Mouse (Mus musculus) embryonic facial prominence, embryonic 13.5 days (tissue): ENCODE measurements around the gene Rnf220. TPM values are rescaled to one million over a fixed set of nuclear protein-coding genes. Genes with fewer than 3 reads are reported as not detected.

Experiments
- ATAC-seq: fragments of 200-750 bp; cut with Nextera tagmentation; 2 replicates; pipeline ENCODE4 v1.8.0; 2017; ENCODE audit warnings: low read depth; ENCODE audit not compliant: insufficient number of reproducible peaks, insufficient read depth, low FRiP score, low TSS enrichment
- H3K27ac ChIP-seq: fragments of 300-500 bp; sonication (generic); 2 replicates; pipeline ENCODE4 v1.5.1; 2015; ENCODE audit warnings: moderate library complexity, mild to moderate bottlenecking, inconsistent platforms
- H3K27me3 ChIP-seq: fragments of 300-500 bp; sonication (generic); 2 replicates; pipeline ENCODE4 v1.6.1; 2015; ENCODE audit warnings: mild to moderate bottlenecking, inconsistent platforms
- H3K36me3 ChIP-seq: fragments of 300-500 bp; sonication (generic); 2 replicates; pipeline ENCODE4 v1.6.1; 2015; ENCODE audit warnings: mild to moderate bottlenecking, inconsistent platforms
- H3K4me1 ChIP-seq: fragments of 300-500 bp; sonication (generic); 2 replicates; pipeline ENCODE4 v1.6.1; 2015; ENCODE audit warnings: inconsistent platforms
- H3K4me2 ChIP-seq: fragments of 300-500 bp; sonication (generic); 2 replicates; pipeline ENCODE4 v1.6.1; 2015; ENCODE audit warnings: moderate library complexity, mild to moderate bottlenecking, inconsistent platforms
- H3K4me3 ChIP-seq: fragments of 300-500 bp; sonication (generic); 2 replicates; pipeline ENCODE4 v1.5.1; 2015; ENCODE audit warnings: mild to moderate bottlenecking, inconsistent platforms
- H3K9ac ChIP-seq: fragments of 300-500 bp; sonication (generic); 2 replicates; pipeline ENCODE4 v1.6.1; 2015; ENCODE audit warnings: mild to moderate bottlenecking, inconsistent platforms
- H3K9me3 ChIP-seq: fragments of 300-500 bp; sonication (generic); 2 replicates; pipeline ENCODE4 v1.6.1; 2016; ENCODE audit warnings: inconsistent platforms
- WGBS: fragments of 180-500 bp; shearing (Covaris S2); methylation state at CpG from one replicate; pipeline ENCODE4 v1.1.7; 2015; ENCODE audit warnings: mixed read lengths; 5-methylcytosine and 5-hydroxymethylcytosine counted together
- polyA plus RNA-seq: library from polyadenylated mRNA; unstranded; fragments of >200 nt; fragmentation: Nextera tagmentation; extraction: Ambion mirVana; gene quantifications from 2 replicates; pipeline ENCODE4 v1.2.1, GENCODE M21; 2015

The Rnf220 gene
- polyA plus RNA-seq, 1 experiment from 2014 or later: 89.9 TPM

DNA sequence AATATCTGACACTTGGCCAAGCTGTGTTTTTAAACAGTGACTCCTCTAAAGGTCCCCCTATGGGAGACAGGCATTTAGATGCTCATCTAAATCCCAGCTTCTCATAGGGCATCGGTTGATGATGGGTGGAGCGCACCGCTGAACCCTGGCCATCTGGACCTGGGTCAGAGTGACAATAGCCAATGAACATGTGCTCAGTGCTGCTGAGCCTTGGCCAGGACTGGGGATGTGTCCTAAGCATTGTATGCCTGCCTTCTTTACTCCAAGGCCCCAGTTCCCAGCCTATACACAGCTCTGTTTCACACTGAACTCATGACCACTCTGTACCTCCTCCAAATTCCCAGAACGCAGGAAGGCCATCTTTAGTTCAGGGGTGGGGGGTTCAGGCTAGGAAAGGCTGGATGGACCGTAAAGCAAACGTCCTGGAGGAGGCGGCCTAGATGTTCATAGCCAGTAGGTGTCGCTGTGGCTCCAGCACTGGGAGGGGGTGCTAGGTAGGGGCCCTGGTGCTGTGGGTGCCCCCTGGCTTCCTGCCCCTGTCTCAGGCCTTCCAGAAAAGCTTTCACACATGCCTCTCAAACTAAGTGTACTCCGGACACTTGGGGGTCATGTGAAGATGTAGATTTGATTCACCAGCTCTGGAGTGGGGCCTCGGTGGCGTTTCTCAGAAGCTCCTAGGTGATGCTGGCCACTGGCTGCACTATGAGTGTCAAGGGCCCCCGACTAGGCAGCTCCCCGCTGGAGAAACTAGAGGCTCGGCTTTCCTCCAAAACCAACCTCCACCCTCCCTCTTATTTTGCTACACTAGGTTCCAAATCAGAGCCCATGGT, 173.1 kb downstream of the Rnf220 start:
- no peak overlapping the region for H3K4me3 ChIP-seq
- H3K36me3 ChIP-seq: no peaks in the 10 kb centered on the region
- peaks cover 54% of the 10 kb centered on the region for H3K27me3 ChIP-seq
- WGBS: 19% methylated on average over 14 of the region's 14 CpGs
- peak; percentile 33; the same call in 1 of the 2 replicates for ATAC-seq
- no peak overlapping the region for H3K4me2 ChIP-seq
- H3K4me1 ChIP-seq: 0 out of 2 replicates have a peak, but pooled peaks cover 6% of the 10 kb centered on the region
- no peak overlapping the region for H3K27ac ChIP-seq
- H3K9me3 ChIP-seq: no peaks in the 10 kb centered on the region
- H3K9ac ChIP-seq: no peak overlapping the region

DNA sequence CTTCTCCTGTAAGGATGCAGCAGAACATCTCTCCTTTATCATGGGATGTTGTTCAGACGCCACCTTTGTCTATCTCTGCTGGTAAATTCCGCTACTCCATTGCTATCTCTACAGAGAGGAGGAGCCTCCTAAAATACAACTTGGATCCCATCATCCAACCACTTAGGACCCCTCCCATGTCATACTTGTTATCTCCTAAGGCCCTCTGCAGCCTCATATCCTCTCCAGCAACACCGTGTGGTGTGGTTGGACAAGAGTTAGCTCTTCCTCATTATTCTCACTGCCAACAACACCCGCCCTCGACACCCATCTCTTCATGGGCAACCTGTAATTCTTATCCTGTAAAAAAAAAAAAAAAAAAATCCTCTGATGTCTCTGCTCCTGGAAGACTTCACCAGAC, 175.8 kb downstream of the Rnf220 start:
- H3K9ac ChIP-seq: no peak overlapping the region
- peaks cover 23% of the 10 kb centered on the region for H3K4me1 ChIP-seq
- ATAC-seq: no peak
- H3K4me2 ChIP-seq: no peak overlapping the region
- no peak overlapping the region for H3K4me3 ChIP-seq
- H3K27ac ChIP-seq: no peak overlapping the region
- no peaks in the 10 kb centered on the region for H3K36me3 ChIP-seq
- no peaks in the 10 kb centered on the region for H3K9me3 ChIP-seq
- 86% methylated on average over 5 of the region's 5 CpGs for WGBS
- peaks cover 77% of the 10 kb centered on the region for H3K27me3 ChIP-seq

DNA sequence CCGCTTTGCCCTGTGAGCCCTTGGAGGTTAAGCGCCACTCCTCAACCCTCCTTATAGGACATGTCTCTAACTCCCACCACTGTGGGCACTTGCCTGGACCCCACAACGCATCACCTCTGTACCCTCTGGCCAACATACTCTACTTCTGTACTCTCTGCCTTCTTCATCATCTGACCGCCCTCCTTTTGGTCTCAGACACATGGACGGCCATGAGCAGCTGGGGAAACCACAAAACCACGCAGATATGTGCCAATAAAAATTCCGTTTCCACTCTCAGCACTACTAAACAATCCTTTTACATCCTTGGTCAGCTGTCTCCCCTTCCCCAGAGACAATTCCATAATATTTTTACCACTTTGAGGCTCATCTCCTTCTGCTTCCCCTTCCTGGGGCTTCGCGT, 178.3 kb downstream of the Rnf220 start:
- Histone ChIP-seq H3K27me3 (peaks cover 98% of the 10 kb centered on the region), H3K9ac (no peak overlapping the region), H3K36me3 (no peaks in the 10 kb centered on the region), H3K4me2 (no peak overlapping the region), H3K4me1 (peaks cover 33% of the 10 kb centered on the region), H3K27ac (no peak overlapping the region), H3K9me3 (no peaks in the 10 kb centered on the region), H3K4me3 (no peak overlapping the region)
- 84% methylated on average over 9 of the region's 9 CpGs for WGBS
- ATAC-seq: no peak

DNA sequence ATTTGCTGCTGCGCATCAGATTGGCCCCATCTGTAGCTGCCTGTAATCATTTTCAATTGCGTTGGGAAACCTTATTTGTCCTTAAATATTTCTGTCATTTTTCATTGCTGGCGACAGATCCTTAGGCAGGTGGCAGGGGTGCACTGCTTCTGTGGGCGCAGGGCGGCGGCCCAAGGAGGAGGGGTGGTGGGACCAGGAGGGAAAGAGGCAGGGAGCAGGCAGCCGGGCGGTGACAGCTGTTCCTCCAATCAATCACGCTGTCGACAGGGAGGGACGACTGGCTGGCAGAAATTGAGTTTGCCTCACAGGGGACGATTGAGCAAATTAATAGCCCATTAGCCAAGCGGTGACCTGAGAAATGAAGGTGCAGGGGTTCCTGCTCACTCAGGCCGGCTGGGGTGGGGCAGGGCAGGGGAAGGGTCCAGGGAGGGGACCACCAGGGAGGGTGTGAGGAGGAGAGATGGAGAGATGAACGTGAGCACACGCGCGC, 179.1 kb downstream of the Rnf220 start:
- Histone ChIP-seq H3K4me1 (peaks cover 37% of the 10 kb centered on the region), H3K9me3 (no peaks in the 10 kb centered on the region), H3K9ac (no peak overlapping the region), H3K27me3 (peaks cover 99% of the 10 kb centered on the region), H3K4me3 (no peak overlapping the region), H3K27ac (no peak overlapping the region), H3K4me2 (peak overlapping the region; percentile 2; the same call in 1 of the 2 replicates), H3K36me3 (no peaks in the 10 kb centered on the region)
- WGBS: 23% methylated on average over 18 of the region's 18 CpGs
- no peak for ATAC-seq

DNA sequence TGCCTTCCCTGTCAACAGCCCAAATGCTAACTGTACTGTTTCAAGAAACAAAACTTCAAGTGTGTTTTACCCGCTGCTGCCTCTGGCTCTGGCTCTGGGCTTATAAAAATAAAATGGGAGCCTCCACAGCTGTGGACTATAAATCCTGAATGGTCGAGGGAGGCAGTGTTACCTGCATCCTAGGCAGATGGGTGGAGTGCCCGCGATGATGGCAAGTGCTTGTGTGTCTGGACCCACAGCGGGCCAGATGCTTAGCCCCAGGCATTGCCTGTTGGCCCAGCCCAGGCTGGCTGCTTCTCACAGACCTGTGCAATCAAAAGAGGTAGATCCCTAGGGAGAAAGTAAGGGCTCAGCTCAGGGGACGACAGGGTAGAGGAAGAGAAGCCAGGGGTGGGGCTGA, 180.1 kb downstream of the Rnf220 start:
- Histone ChIP-seq H3K27ac (no peak overlapping the region), H3K9ac (no peak overlapping the region), H3K4me3 (no peak overlapping the region), H3K9me3 (no peaks in the 10 kb centered on the region), H3K36me3 (no peaks in the 10 kb centered on the region), H3K4me2 (no peak overlapping the region), H3K4me1 (peaks cover 43% of the 10 kb centered on the region), H3K27me3 (peaks cover 99% of the 10 kb centered on the region)
- 31% methylated on average over 6 of the region's 6 CpGs for WGBS
- no peak for ATAC-seq

DNA sequence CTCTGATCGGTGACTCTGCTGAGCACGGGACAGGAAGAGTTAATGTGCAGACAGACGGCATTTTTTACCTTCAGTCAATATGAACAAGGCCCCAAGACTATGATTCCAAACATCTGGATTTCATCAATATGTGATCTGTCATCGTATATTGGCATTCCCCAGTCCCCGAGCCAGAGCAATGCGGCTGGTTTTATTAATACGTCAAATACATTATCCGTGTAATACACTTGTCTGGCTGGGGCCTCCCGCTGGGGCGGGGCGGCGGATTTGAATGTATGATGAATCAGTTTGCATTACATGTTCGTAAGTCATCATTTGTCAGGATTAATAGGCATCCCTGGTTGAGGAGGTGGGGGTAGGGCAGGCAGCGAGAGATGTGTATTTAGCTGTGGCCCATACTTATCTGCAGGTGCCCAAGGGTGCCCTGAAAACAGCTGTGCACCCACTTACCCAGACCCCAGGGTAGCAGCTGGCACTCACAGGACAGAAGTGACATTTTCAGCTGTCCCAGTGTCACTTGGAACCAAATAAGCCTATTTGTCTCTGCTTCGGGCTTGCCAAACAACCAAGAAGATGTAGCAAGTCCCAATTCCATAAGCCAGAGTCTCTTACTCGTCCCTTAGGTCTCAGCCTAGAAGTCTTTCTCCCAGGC, 181.9 kb downstream of the Rnf220 start:
- Histone ChIP-seq H3K4me3 (no peak overlapping the region), H3K4me1 (peaks cover 43% of the 10 kb centered on the region), H3K9ac (no peak overlapping the region; the same call in 1 of the 2 replicates), H3K9me3 (no peaks in the 10 kb centered on the region), H3K27me3 (peaks cover 97% of the 10 kb centered on the region), H3K27ac (no peak overlapping the region), H3K4me2 (no peak overlapping the region), H3K36me3 (no peaks in the 10 kb centered on the region)
- WGBS: 35% methylated on average over 16 of the region's 16 CpGs
- no peak for ATAC-seq

DNA sequence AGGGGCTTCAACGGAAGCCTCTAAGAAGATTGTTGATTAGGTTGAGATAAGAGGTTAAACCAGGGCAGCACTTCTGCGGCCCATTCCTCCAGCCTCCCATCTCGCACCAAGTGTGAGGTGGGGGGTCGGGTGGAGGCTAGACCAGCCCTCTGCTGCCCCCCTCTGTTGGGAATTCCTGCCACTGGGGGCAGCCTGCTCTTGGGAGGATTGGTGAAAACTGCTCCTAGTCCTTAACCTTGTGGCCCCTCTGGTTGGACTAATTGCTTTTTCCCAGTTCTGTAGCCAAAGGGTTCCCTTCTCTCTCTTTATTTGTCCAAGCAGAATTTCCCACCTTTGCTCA, 183.8 kb downstream of the Rnf220 start:
- no peak overlapping the region for H3K4me3 ChIP-seq
- no peaks in the 10 kb centered on the region; the same call in 1 of the 2 replicates for H3K9me3 ChIP-seq
- H3K36me3 ChIP-seq: no peaks in the 10 kb centered on the region
- H3K4me2 ChIP-seq: peak overlapping the region; percentile 28; the same call in 1 of the 2 replicates
- no peak for ATAC-seq
- H3K9ac ChIP-seq: no peak overlapping the region
- no peak overlapping the region for H3K27ac ChIP-seq
- 8% methylated on average over 4 of the region's 4 CpGs for WGBS
- H3K27me3 ChIP-seq: peaks cover 83% of the 10 kb centered on the region
- peaks cover 43% of the 10 kb centered on the region for H3K4me1 ChIP-seq

DNA sequence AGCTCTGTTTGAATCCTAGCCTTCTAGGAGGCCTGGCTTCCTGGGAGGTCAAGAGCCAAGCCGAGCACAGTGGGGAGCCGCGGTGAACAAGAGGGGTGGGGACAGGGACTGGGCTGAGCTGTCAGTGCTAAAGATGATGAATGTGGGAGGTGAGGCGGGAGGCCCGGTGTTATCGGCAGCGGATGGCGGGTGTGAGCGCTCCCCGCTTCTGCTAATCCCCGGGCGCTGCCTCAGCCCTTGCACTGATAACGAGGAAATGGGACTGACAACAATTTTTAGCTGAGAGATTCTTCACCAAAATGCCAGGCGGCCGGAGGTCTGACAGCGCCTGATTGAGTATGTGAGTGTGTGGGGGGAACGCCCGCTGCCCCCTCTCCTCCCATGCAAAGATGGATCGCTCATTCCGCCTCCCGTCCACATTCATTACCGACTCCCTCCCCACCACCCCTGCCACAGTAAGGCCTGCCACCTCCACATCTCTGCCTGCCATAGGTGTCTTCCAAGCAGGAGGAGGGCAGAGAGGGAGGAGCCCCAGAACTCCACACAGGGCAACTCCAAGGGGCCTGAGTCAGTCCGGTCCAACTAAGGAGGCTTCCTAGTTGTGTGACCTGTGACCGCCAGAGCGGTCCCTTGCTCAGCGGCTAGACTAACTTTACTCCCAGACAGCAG, 184.3 kb downstream of the Rnf220 start:
- no peaks in the 10 kb centered on the region for H3K36me3 ChIP-seq
- peak overlapping the region; percentile 28 for H3K4me2 ChIP-seq
- peaks cover 39% of the 10 kb centered on the region for H3K4me1 ChIP-seq
- no peak overlapping the region; the same call in 1 of the 2 replicates for H3K4me3 ChIP-seq
- H3K27me3 ChIP-seq: peaks cover 80% of the 10 kb centered on the region
- H3K27ac ChIP-seq: no peak overlapping the region
- ATAC-seq: no peak
- no peaks in the 10 kb centered on the region; the same call in 1 of the 2 replicates for H3K9me3 ChIP-seq
- peak overlapping the region; percentile 16; the same call in 1 of the 2 replicates for H3K9ac ChIP-seq
- WGBS: 8% methylated on average over 26 of the region's 26 CpGs

DNA sequence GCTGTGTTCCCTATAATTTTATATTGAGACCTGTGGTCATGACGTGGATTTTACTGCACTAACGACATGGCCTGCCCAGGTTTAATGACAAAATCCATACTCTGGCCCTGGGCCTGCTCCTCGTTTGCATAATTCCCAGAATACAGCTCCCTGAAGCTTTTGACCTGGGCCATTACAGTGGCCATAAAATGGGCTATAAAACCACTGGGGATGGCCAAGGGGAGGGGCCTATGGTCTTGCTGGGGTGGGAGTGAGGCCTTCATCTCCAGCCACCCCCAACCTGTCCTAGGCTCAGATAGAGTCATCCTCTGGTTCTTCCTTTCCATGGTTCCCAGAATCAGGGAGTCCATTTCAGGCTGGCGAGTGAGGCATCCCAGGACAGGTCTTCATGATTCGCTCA, 185.0 kb downstream of the Rnf220 start:
- Histone ChIP-seq H3K9ac (no peak overlapping the region), H3K36me3 (no peaks in the 10 kb centered on the region), H3K9me3 (no peaks in the 10 kb centered on the region; the same call in 1 of the 2 replicates), H3K4me2 (no peak overlapping the region), H3K4me1 (peaks cover 33% of the 10 kb centered on the region), H3K27me3 (peaks cover 80% of the 10 kb centered on the region), H3K4me3 (no peak overlapping the region), H3K27ac (no peak overlapping the region)
- WGBS: 58% methylated on average over 5 of the region's 5 CpGs
- no peak for ATAC-seq

DNA sequence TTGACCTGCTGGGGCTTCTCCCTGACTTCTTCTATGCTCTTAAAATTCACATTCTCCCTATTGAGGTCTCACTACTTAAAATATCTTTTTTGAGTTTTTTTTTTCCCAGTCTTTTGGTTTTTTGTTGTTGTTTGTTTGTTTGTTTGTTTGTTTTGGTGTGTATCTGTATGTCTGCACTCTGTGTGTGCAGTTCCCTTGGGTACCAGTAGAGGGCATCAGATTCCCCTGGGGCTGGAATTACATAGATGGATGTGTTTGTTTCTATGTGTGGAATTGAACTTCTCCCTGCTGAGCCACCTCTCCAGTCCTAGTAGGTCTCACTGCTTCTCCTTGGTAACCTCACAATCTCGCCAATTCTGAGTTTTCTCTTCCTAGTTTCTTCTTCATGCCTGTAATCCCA, 187.4 kb downstream of the Rnf220 start:
- H3K4me2 ChIP-seq: no peak overlapping the region
- H3K9me3 ChIP-seq: no peaks in the 10 kb centered on the region; the same call in 1 of the 2 replicates
- WGBS: 97% methylated on average over 1 of the region's 1 CpGs
- H3K27ac ChIP-seq: no peak overlapping the region
- no peaks in the 10 kb centered on the region for H3K36me3 ChIP-seq
- H3K4me1 ChIP-seq: peaks cover 11% of the 10 kb centered on the region
- H3K4me3 ChIP-seq: no peak overlapping the region
- H3K27me3 ChIP-seq: peaks cover 79% of the 10 kb centered on the region
- ATAC-seq: no peak
- no peak overlapping the region for H3K9ac ChIP-seq

DNA sequence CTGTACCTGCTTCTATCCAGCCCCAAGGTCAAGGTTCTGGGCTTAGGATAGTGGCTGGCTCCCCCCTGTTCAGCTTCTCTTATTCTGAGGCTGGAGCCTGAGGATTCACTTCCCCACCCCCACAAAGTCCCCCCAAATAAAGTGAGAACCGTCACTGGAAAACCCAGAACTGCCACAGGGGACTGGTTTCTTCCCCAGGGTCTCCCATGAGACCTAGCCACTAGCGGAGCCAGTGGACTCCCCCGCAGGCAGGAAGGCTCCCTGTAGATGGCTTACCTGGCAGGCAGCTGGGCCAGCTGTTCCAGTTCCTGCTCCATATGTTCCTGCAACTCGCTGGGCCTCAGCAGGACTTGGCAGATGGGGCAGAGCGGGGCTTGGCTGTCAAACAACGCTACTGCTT, 189.6 kb downstream of the Rnf220 start:
- no peak overlapping the region for H3K4me3 ChIP-seq
- H3K4me2 ChIP-seq: no peak overlapping the region
- no peak overlapping the region for H3K9ac ChIP-seq
- no peaks in the 10 kb centered on the region for H3K36me3 ChIP-seq
- no peaks in the 10 kb centered on the region; the same call in 1 of the 2 replicates for H3K9me3 ChIP-seq
- no peak for ATAC-seq
- H3K27me3 ChIP-seq: peaks cover 79% of the 10 kb centered on the region
- peaks cover 19% of the 10 kb centered on the region for H3K4me1 ChIP-seq
- H3K27ac ChIP-seq: no peak overlapping the region
- whole genome bisulfite sequencing: 49% methylated on average over 6 of the region's 6 CpGs
